Mouse (Mus musculus) cortical plate, adult 2 months (tissue): ENCODE measurements around the gene Scgn. TPM values are rescaled to one million over a fixed set of nuclear protein-coding genes. Genes with fewer than 3 reads are reported as not detected.

Experiments
- H3K27ac ChIP-seq: fragments of 200-500 bp; 2 replicates; pipeline ENCODE4 v1.5.1; 2012; ENCODE audit warnings: low read length, control low read depth, inconsistent platforms; ENCODE audit not compliant: insufficient read depth
- H3K4me1 ChIP-seq: fragments of 200-500 bp; 2 replicates; pipeline ENCODE4 v1.6.1; 2011; ENCODE audit warnings: low read length; ENCODE audit not compliant: control insufficient read depth, insufficient read depth
- H3K4me3 ChIP-seq: fragments of 200-500 bp; 2 replicates; pipeline ENCODE4 v1.5.1; 2011; ENCODE audit warnings: mild to moderate bottlenecking, low read length, control low read depth; ENCODE audit not compliant: insufficient read depth
- CTCF ChIP-seq: fragments of 200-500 bp; IDR thresholded peaks from 2 replicates; pipeline ENCODE4 v1.5.1; 2011; ENCODE audit warnings: mild to moderate bottlenecking, control low read depth, low read length; ENCODE audit not compliant: insufficient read depth; ENCODE audit errors: extremely low read depth
- POLR2A ChIP-seq: fragments of 200-500 bp; IDR thresholded peaks from 2 replicates; pipeline ENCODE4 v1.6.1; 2011; ENCODE audit warnings: mild to moderate bottlenecking, low read length, control low read depth; ENCODE audit not compliant: insufficient read depth; ENCODE audit errors: extremely low read depth
- polyA plus RNA-seq: library from polyadenylated mRNA; depleted of rRNA; stranded (reverse); fragments of >200 nt; gene quantifications from 2 replicates; pipeline ENCODE4 v1.2.3, GENCODE M21; 2012; rRNA removed

The Scgn gene
- polyA plus RNA-seq, 1 experiment: 0.42 TPM

GRCm38 (mm10) chr13:23917674-23918073 lies 73.3 kb downstream of the Scgn start:
- TF ChIP-seq POLR2A: no peak
- no peak for TF ChIP-seq CTCF
- Histone ChIP-seq H3K4me1 (no peaks in the 10 kb centered on the region), H3K4me3 (no peak overlapping the region), H3K27ac (no peak overlapping the region)

GRCm38 (mm10) chr13:23916132-23916531 lies 74.9 kb downstream of the Scgn start:
- no peak overlapping the region for H3K4me3 ChIP-seq
- H3K27ac ChIP-seq: no peak overlapping the region
- H3K4me1 ChIP-seq: no peaks in the 10 kb centered on the region
- TF ChIP-seq POLR2A (no peak), CTCF (no peak)

DNA sequence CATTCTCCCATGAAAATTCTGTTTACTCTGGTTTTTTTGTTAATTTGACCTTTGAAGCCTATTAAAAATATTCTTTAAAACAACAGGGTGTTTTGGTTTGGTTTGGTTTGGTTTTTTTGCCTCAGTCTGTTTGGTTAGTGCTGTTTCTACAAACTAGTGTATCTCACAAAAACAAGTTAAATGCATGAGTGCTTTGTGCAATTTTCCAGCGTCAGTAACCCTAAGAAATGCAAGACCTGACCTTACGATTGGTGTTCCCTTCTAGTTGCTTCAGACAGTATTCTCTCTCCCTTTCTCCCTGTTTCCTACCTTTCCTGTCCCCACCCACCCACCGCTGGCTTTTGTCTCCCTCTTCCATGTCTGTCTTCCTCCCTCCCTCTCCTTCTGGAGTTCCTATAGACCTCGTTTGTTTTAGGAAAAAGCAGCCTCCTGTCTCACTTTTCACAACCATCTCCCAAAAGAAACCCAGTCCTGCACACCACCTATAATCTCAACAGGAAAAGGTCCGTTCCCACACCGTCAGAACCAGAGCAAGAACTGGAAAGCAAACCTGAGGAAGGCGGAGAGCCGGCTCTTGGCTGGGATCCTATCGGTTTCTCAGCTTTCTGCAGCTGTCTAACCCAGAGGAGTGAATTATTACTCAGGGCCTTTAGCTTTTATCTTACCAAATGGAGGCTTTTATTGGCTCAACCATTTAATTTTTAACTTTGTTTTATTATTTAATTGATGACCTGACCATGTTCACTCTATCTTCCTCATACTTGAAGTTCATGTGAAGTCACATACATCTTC lies 76.4 kb downstream of the Scgn start, which contains the start of gene Slc17a4:
TSS of gene Slc17a4 (minus strand) at position 634 of the 792 bp plus-strand sequence.
- no peak for TF ChIP-seq POLR2A
- TF ChIP-seq CTCF: no peak
- Histone ChIP-seq H3K4me3 (no peak within 1 kb of the TSS), H3K27ac (no peak within 1 kb of the TSS)

DNA sequence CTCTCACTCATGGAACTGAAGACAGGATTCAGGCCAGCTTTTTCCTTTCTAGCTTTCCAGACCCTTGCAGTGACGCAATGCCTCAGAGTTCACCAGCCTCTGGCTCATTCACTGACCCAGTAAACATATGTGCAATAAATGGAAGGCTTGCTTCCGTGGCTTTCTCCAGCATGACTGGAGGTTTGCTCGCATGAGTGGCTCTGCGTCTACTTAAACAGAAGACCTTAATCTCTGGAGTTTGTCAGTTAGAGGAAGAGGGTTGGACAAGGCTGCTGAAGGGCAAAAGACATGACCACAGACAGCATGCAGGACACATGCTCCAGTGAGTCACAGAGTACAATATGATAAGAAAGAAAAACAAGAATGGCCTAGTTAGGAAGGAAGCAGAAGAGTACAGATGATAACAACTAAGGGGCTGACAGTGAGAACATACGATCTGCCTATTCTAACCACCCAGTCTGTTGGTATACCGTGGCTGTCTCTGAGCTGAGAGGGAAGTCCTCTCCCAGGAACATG lies 77.2 kb downstream of the Scgn start:
- H3K4me1 ChIP-seq: no peaks in the 10 kb centered on the region
- no peak overlapping the region for H3K4me3 ChIP-seq
- TF ChIP-seq POLR2A (no peak), CTCF (no peak)
- H3K27ac ChIP-seq: no peak overlapping the region

More for the DNA sequence above, 76.4 kb downstream of the Scgn start, which contains the start of gene Slc17a4:
- no peaks in the 10 kb centered on the region for H3K4me1 ChIP-seq

DNA sequence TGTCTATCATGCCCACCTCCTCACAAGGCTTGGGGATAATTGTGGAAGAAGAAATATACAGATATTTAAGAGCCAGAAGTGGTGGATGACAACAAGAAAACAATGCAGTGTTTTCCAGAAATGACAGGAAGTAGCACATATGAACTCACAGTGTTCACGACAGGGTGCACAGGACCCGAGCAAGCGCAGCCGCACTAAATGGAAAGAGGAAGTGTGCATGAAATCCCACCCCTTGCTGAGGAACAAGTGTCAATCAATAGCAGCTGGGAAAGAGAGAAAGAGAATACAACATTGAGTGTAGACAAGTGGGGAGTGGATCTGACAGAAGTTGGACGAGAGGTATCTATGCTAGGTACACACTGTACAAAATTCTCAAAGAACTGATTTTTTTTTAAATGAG lies 79.7 kb downstream of the Scgn start:
- no peak for TF ChIP-seq CTCF
- no peak overlapping the region for H3K27ac ChIP-seq
- H3K4me1 ChIP-seq: no peaks in the 10 kb centered on the region
- H3K4me3 ChIP-seq: no peak overlapping the region

DNA sequence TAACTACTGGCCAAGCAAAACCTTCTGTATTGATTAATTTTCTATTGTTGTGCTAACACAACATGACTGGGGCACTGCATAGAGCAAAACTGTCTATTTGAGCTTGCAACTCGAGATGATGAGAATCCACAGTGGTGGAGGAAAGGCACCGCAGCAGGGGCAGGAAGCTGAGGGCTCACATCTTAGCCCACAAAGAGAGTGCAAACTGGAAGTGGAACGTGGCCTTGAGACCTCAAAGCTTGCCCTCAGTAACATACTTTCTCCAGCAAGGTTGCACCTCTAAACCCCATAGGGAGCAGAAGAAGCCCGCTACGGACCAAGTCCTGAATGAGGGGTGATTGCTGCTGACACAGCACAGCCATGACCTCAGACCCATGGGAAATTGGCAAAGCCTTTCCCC lies 80.9 kb downstream of the Scgn start:
- H3K4me1 ChIP-seq: no peaks in the 10 kb centered on the region
- H3K27ac ChIP-seq: no peak overlapping the region
- TF ChIP-seq CTCF (no peak), POLR2A (no peak)
- no peak overlapping the region for H3K4me3 ChIP-seq

DNA sequence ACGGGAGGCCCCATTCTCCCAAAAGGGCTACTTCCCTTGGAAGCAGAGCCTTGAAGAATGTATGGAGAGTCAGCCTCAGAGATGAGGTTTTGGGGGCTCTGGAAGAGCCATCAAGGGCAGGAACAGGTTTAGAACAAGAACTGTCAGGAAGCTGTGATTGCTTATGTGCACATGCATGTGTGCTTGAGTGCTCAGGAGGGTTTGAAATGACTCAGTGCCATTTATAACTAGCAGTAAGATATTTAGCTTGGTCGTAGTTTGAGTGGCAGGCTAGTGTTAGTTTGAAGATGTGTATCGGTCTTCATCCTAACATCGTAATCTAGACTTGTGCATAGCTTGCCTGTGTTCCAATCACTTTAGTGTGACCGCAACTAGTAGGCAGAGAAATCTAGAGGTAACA lies 84.1 kb downstream of the Scgn start:
- Histone ChIP-seq H3K4me1 (no peaks in the 10 kb centered on the region), H3K27ac (no peak overlapping the region), H3K4me3 (no peak overlapping the region)
- no peak for TF ChIP-seq CTCF
- no peak for TF ChIP-seq POLR2A

Other genes starting within 250 kb of the Scgn start
- 0.56 TPM in 1 of 2 replicates, not detected in the other for gene Hist1h3c, start 245.6 kb downstream of the Scgn start, polyA plus RNA-seq
- 0.79 and 1.9 TPM in 2 replicates for gene Hist1h2bb, start 244.5 kb downstream of the Scgn start, polyA plus RNA-seq
- gene Hist1h2ab, start 240.1 kb downstream of the Scgn start, polyA plus RNA-seq: 1.6 and 1.9 TPM in 2 replicates
- 0.57 and 0.77 TPM in 2 replicates for gene Hist1h3b, start 238.9 kb downstream of the Scgn start, polyA plus RNA-seq
- gene Hist1h4b, start 234.2 kb downstream of the Scgn start, polyA plus RNA-seq: 3.7 and 8.3 TPM in 2 replicates
- gene Hist1h4a, start 230.0 kb downstream of the Scgn start, polyA plus RNA-seq: 4.2 and 9.6 TPM in 2 replicates
- gene Hist1h3a, start 228.8 kb downstream of the Scgn start, polyA plus RNA-seq: 0.57 and 1.4 TPM in 2 replicates
- gene Hist1h1a, start 227.5 kb downstream of the Scgn start, polyA plus RNA-seq: 0.55 and 0.77 TPM in 2 replicates
- gene Trim38, start 221.3 kb downstream of the Scgn start, polyA plus RNA-seq: 0.19 and 0.21 TPM in 2 replicates
- 0.06 TPM in 1 of 2 replicates, not detected in the other for gene Slc17a2, start 184.2 kb downstream of the Scgn start, polyA plus RNA-seq
- not detected in 2 replicates for gene Slc17a3, start 151.8 kb downstream of the Scgn start, polyA plus RNA-seq
- not detected in 2 replicates for gene Slc17a1, start 123.5 kb downstream of the Scgn start, polyA plus RNA-seq
- not detected in 2 replicates for gene Slc17a4, start 76.2 kb downstream of the Scgn start, polyA plus RNA-seq
- not detected in 2 replicates for gene Hist1h2ba, start 57.1 kb downstream of the Scgn start, polyA plus RNA-seq
- not detected in 2 replicates for gene Hist1h2aa, start 56.8 kb downstream of the Scgn start, polyA plus RNA-seq